18 mouse cellular contexts compared by ENCODE assay signal in genomic region chr17:86344032-86344431, GRCm38 (mm10).
DNase-seq lines count a peak whose midpoint lies in the region; ATAC-seq and TF ChIP-seq lines count a peak whose summit lies in the region.
"Had no signal": no experiment of that assay in that cellular context is flagged by ENCODE, and none has a peak within 500 bp of the region (broad histone marks: within the 10 kb centered on the region; RNA-seq: fewer than 3 reads in every experiment).

No protein-coding gene starts in this region.

- no peaks in the 10 kb centered on the region for H3K36me3 ChIP-seq in heart, adult 2 months (ENCODE audit: control insufficient read depth, insufficient read depth, low read length)
- H3K36me3 ChIP-seq in midbrain, embryonic 13.5 days = no peaks in the 10 kb centered on the region
- H3K36me3 ChIP-seq: hindbrain, embryonic 12.5 days; limb, embryonic 10.5 days had no signal

- TF ChIP-seq POLR2A in heart, adult 2 months (IDR thresholded peaks at IDR 0.05; ENCODE audit: insufficient read depth, low read depth, low read length) = no peak
- no peak for TF ChIP-seq POLR2A in bone marrow, adult 2 months (IDR thresholded peaks at IDR 0.05; ENCODE audit: borderline replicate concordance, control insufficient read depth, low read depth, low read length)

- DNase-seq in heart, adult 2 months = peak in 1 of 2 experiments; percentile 38
- no peak for DNase-seq in heart, adult 9 months (ENCODE audit: low spot score in 2 of 2)
- peak; percentile 56 for DNase-seq in lung, postnatal 36 days
- no peak for DNase-seq in lung, postnatal 14 days
- DNase-seq: adrenal gland, adult 8-10 months; kidney, postnatal 10 days; thymus, postnatal 4 days had no signal

- intact Hi-C loops in heart, adult 2 months (cut with DNase I) = no loop called here

- H3K27me3 ChIP-seq in heart, adult 2 months (ENCODE audit: control insufficient read depth, insufficient read depth, low read length) = no peaks in the 10 kb centered on the region
- no peaks in the 10 kb centered on the region for H3K27me3 ChIP-seq in midbrain, embryonic 13.5 days
- H3K27me3 ChIP-seq: hindbrain, embryonic 12.5 days; megakaryocyte, embryonic 14.5 days had no signal

- ATAC-seq in monocyte, adult 5-6 weeks (replicated peaks; ENCODE audit: insufficient number of reproducible peaks, low FRiP score, low TSS enrichment, poor library complexity, severe bottlenecking) = peak; percentile 74; the same call in 1 of the 2 replicates
- ATAC-seq in erythroid progenitor cell, adult 5-6 weeks (replicated peaks; ENCODE audit: low FRiP score, poor library complexity, severe bottlenecking) = no peak
- no peak for ATAC-seq in midbrain, embryonic 13.5 days
- ATAC-seq: intestine, embryonic 16.5 days had no signal

- WGBS in heart, adult 2 months = 37% methylated on average over 8 of the region's 8 CpGs
- WGBS in bone marrow, adult 2 months = 21% methylated on average over 8 of the region's 8 CpGs
- WGBS in midbrain, embryonic 13.5 days = 86% methylated on average over 8 of the region's 8 CpGs

- H3K4me3 ChIP-seq in heart, adult 2 months = no peak overlapping the region
- H3K4me3 ChIP-seq in bone marrow, adult 2 months (replicated peaks; ENCODE audit: control insufficient read depth, low read depth, low read length) = no peak overlapping the region
- H3K4me3 ChIP-seq in midbrain, embryonic 13.5 days (replicated peaks) = no peak overlapping the region
- H3K4me3 ChIP-seq: erythroblast, embryonic 14.5 days; hindbrain, embryonic 12.5 days; limb, embryonic 10.5 days; megakaryocyte, embryonic 14.5 days; myocyte had no signal

- H3K9ac ChIP-seq in heart, adult 2 months (ENCODE audit: low read depth, low read length) = no peak overlapping the region
- no peak overlapping the region for H3K9ac ChIP-seq in midbrain, embryonic 13.5 days (replicated peaks)
- H3K9ac ChIP-seq: hindbrain, embryonic 12.5 days; liver, embryonic 14.5 days had no signal

- no peaks in the 10 kb centered on the region for H3K79me2 ChIP-seq in heart, adult 2 months (replicated peaks; ENCODE audit: control insufficient read depth, insufficient read depth, low read length)

- H3K9me3 ChIP-seq in midbrain, embryonic 13.5 days = no peaks in the 10 kb centered on the region
- H3K9me3 ChIP-seq: hindbrain, embryonic 12.5 days; limb, embryonic 10.5 days; megakaryocyte, embryonic 14.5 days had no signal

- no peak for TF ChIP-seq CTCF in heart, adult 2 months (IDR thresholded peaks at IDR 0.05)
- TF ChIP-seq CTCF in bone marrow, adult 2 months (IDR thresholded peaks at IDR 0.05; ENCODE audit: control insufficient read depth, insufficient read depth, low read length) = no peak

- H3K27ac ChIP-seq in heart, adult 2 months = peak overlapping the region; percentile 45
- peak overlapping the region; percentile 49; the same call in 1 of the 2 replicates for H3K27ac ChIP-seq in bone marrow, adult 2 months (ENCODE audit: control insufficient read depth, insufficient read depth, low read depth, low read length, poor library complexity)
- no peak overlapping the region for H3K27ac ChIP-seq in midbrain, embryonic 13.5 days
- H3K27ac ChIP-seq: hindbrain, embryonic 12.5 days; limb, embryonic 10.5 days; liver, embryonic 14.5 days had no signal

- peaks cover 5% of the 10 kb centered on the region for H3K4me1 ChIP-seq in heart, adult 2 months (ENCODE audit: control insufficient read depth, insufficient read depth, low read length)
- H3K4me1 ChIP-seq in bone marrow, adult 2 months (ENCODE audit: control insufficient read depth, insufficient read depth, low read length) = peaks cover 3% of the 10 kb centered on the region; the same call in 1 of the 2 replicates
- H3K4me1 ChIP-seq in midbrain, embryonic 13.5 days (replicated peaks) = no peaks in the 10 kb centered on the region

- TF ChIP-seq EP300 in heart, adult 2 months (IDR thresholded peaks at IDR 0.05; ENCODE audit: insufficient read depth, low read depth, low read length) = no peak

- H3K4me2 ChIP-seq in midbrain, embryonic 13.5 days (replicated peaks) = no peak overlapping the region
- H3K4me2 ChIP-seq: hindbrain, embryonic 12.5 days had no signal
